In genomic region chr15:98675634-98676250, GRCm38 (mm10) we compare ENCODE assay signal across 8 mouse cellular contexts. TPM values are rescaled to one million over a fixed set of nuclear protein-coding genes. Genes with fewer than 3 reads are reported as not detected.
DNase-seq lines count a peak whose midpoint lies in the region; ATAC-seq lines count a peak whose summit lies in the region.

No protein-coding gene starts in this region.

- H3K9ac ChIP-seq in heart, embryonic 11.5 days (ENCODE audit: low read depth, low read length) = no peak overlapping the region
- H3K9ac ChIP-seq in embryonic facial prominence, embryonic 12.5 days = no peak overlapping the region; the same call in 1 of the 2 replicates

- peak overlapping the region; percentile 38 for H3K4me3 ChIP-seq in heart, embryonic 11.5 days (ENCODE audit: low read depth, low read length)
- H3K4me3 ChIP-seq in embryonic facial prominence, embryonic 12.5 days = peak overlapping the region; percentile 39; the same call in 1 of the 2 replicates
- peak overlapping the region; percentile 24; the same call in 1 of the 2 replicates for H3K4me3 ChIP-seq in limb, embryonic 10.5 days

- WGBS in heart, embryonic 11.5 days (ENCODE audit: insufficient replicate concordance) = 7% methylated on average over 14 of the region's 14 CpGs
- WGBS in embryonic facial prominence, embryonic 12.5 days = 7% methylated on average over 14 of the region's 14 CpGs
- 8% methylated on average over 14 of the region's 14 CpGs for WGBS in limb, embryonic 10.5 days

- peaks cover 25% of the 10 kb centered on the region for H3K4me1 ChIP-seq in heart, embryonic 11.5 days (ENCODE audit: control insufficient read depth, insufficient read depth, low read length)
- peaks cover 13% of the 10 kb centered on the region; the same call in 1 of the 2 replicates for H3K4me1 ChIP-seq in embryonic facial prominence, embryonic 12.5 days
- H3K4me1 ChIP-seq in limb, embryonic 10.5 days = peaks cover 33% of the 10 kb centered on the region

- H3K36me3 ChIP-seq in heart, embryonic 11.5 days (ENCODE audit: control insufficient read depth, insufficient read depth, low read length) = no peaks in the 10 kb centered on the region
- H3K36me3 ChIP-seq in embryonic facial prominence, embryonic 12.5 days = no peaks in the 10 kb centered on the region
- H3K36me3 ChIP-seq in limb, embryonic 10.5 days = no peaks in the 10 kb centered on the region

- no peak for ATAC-seq in heart, embryonic 11.5 days (replicated peaks; ENCODE audit: insufficient number of reproducible peaks, low FRiP score, low TSS enrichment)
- no peak for ATAC-seq in embryonic facial prominence, embryonic 12.5 days (ENCODE audit: insufficient number of reproducible peaks, insufficient read depth, low FRiP score, low TSS enrichment)

- no peak for DNase-seq in heart, postnatal 10 days
- peak; percentile 62 for DNase-seq in 3134 (ENCODE audit: extremely low read depth, insufficient read length, low spot score)
- no peak for DNase-seq in limb, embryonic 10.5 days (ENCODE audit: low spot score)
- DNase-seq in right cerebral cortex, postnatal 10 days (ENCODE audit: low spot score in 2 of 2) = no peak
- no peak for DNase-seq in right cerebral cortex, postnatal 25 days
- no peak for DNase-seq in gastrocnemius, postnatal 25 days

- no peaks in the 10 kb centered on the region for H3K9me3 ChIP-seq in heart, embryonic 11.5 days (replicated peaks; ENCODE audit: control insufficient read depth, low read length)
- H3K9me3 ChIP-seq in embryonic facial prominence, embryonic 12.5 days = no peaks in the 10 kb centered on the region
- H3K9me3 ChIP-seq in limb, embryonic 10.5 days (replicated peaks) = no peaks in the 10 kb centered on the region

- peaks cover 33% of the 10 kb centered on the region for H3K27me3 ChIP-seq in heart, embryonic 11.5 days (ENCODE audit: control insufficient read depth, insufficient read depth, low read length)
- peaks cover 49% of the 10 kb centered on the region for H3K27me3 ChIP-seq in embryonic facial prominence, embryonic 12.5 days
- peaks cover 73% of the 10 kb centered on the region for H3K27me3 ChIP-seq in limb, embryonic 10.5 days (ENCODE audit: low read depth, poor library complexity, severe bottlenecking)

- H3K27ac ChIP-seq in heart, embryonic 11.5 days (ENCODE audit: low read depth, low read length) = no peak overlapping the region
- H3K27ac ChIP-seq in embryonic facial prominence, embryonic 12.5 days = no peak overlapping the region
- no peak overlapping the region for H3K27ac ChIP-seq in limb, embryonic 10.5 days

- intact Hi-C loops in heart, postnatal 10 days (cut with DNase I) = no loop called here

- H3K4me2 ChIP-seq in heart, embryonic 11.5 days = peak overlapping the region; percentile 82
- H3K4me2 ChIP-seq in embryonic facial prominence, embryonic 12.5 days (replicated peaks) = peak overlapping the region; percentile 69

RNA-seq across cellular contexts. Expression of gene Rnd1, which starts 1.5 kb away (rescaled TPM):
- polyA plus RNA-seq in heart, embryonic 11.5 days (2014; fragmentation: Nextera tagmentation; extraction: Ambion mirVana) = 1.2 and 1.6 TPM in 2 replicates
- 1 to 10 TPM in 1 of 2 experiments, under 1 TPM in 1; 0.84 to 1.9 TPM for total RNA-seq in heart, postnatal 10 days (2021)
- polyA plus RNA-seq in embryonic facial prominence, embryonic 12.5 days (2016; fragmentation: Nextera tagmentation; extraction: Ambion mirVana) = 0.57 and 0.91 TPM in 2 replicates
- polyA plus RNA-seq in limb, embryonic 10.5 days (2016; fragmentation: Nextera tagmentation; extraction: Ambion mirVana) = 0.38 and 0.62 TPM in 2 replicates
- 1 to 10 TPM in 1 of 2 experiments, under 1 TPM in 1; 0.40 to 1.0 TPM for total RNA-seq in gastrocnemius, postnatal 25 days (2021)

RNA-seq across cellular contexts. Expression of gene Ddx23, which starts 13.0 kb away (rescaled TPM):
- polyA plus RNA-seq in heart, embryonic 11.5 days (2014; fragmentation: Nextera tagmentation; extraction: Ambion mirVana) = 11.2 and 19.6 TPM in 2 replicates
- 10 to 100 TPM; 55.2 to 57.2 TPM for total RNA-seq in heart, postnatal 10 days (2021)
- polyA plus RNA-seq in embryonic facial prominence, embryonic 12.5 days (2016; fragmentation: Nextera tagmentation; extraction: Ambion mirVana) = 28.8 and 29.8 TPM in 2 replicates
- polyA plus RNA-seq in limb, embryonic 10.5 days (2016; fragmentation: Nextera tagmentation; extraction: Ambion mirVana) = 21.8 and 25.4 TPM in 2 replicates
- 10 to 100 TPM; 53.1 to 56.8 TPM for total RNA-seq in gastrocnemius, postnatal 25 days (2021)

RNA-seq across cellular contexts. Expression of gene Ccdc65, which starts 32.3 kb away (rescaled TPM):
- 0.23 and 0.37 TPM in 2 replicates for polyA plus RNA-seq in heart, embryonic 11.5 days (2014; fragmentation: Nextera tagmentation; extraction: Ambion mirVana)
- total RNA-seq in heart, postnatal 10 days (2021) = under 1 TPM; 0.12 to 0.41 TPM
- 1.1 and 1.2 TPM in 2 replicates for polyA plus RNA-seq in embryonic facial prominence, embryonic 12.5 days (2016; fragmentation: Nextera tagmentation; extraction: Ambion mirVana)
- polyA plus RNA-seq in limb, embryonic 10.5 days (2016; fragmentation: Nextera tagmentation; extraction: Ambion mirVana) = 0.34 and 0.64 TPM in 2 replicates
- not detected for total RNA-seq in gastrocnemius, postnatal 25 days (2021)

RNA-seq across cellular contexts. Expression of gene Cacnb3, which starts 45.1 kb away (rescaled TPM):
- polyA plus RNA-seq in heart, embryonic 11.5 days (2014; fragmentation: Nextera tagmentation; extraction: Ambion mirVana) = 9.8 and 9.9 TPM in 2 replicates
- 10 to 100 TPM; 13.6 to 14.0 TPM for total RNA-seq in heart, postnatal 10 days (2021)
- 64.5 and 72.8 TPM in 2 replicates for polyA plus RNA-seq in embryonic facial prominence, embryonic 12.5 days (2016; fragmentation: Nextera tagmentation; extraction: Ambion mirVana)
- polyA plus RNA-seq in limb, embryonic 10.5 days (2016; fragmentation: Nextera tagmentation; extraction: Ambion mirVana) = 16.6 and 24.2 TPM in 2 replicates
- 1 to 10 TPM; 3.4 to 4.1 TPM for total RNA-seq in gastrocnemius, postnatal 25 days (2021)

RNA-seq across cellular contexts. Expression of gene Fkbp11, which starts 52.3 kb away (rescaled TPM):
- 20.4 and 21.1 TPM in 2 replicates for polyA plus RNA-seq in heart, embryonic 11.5 days (2014; fragmentation: Nextera tagmentation; extraction: Ambion mirVana)
- 10 to 100 TPM in 1 of 2 experiments, 1 to 10 TPM in 1; 8.1 to 10.2 TPM for total RNA-seq in heart, postnatal 10 days (2021)
- 25.1 and 26.3 TPM in 2 replicates for polyA plus RNA-seq in embryonic facial prominence, embryonic 12.5 days (2016; fragmentation: Nextera tagmentation; extraction: Ambion mirVana)
- 26.8 and 28.9 TPM in 2 replicates for polyA plus RNA-seq in limb, embryonic 10.5 days (2016; fragmentation: Nextera tagmentation; extraction: Ambion mirVana)
- total RNA-seq in gastrocnemius, postnatal 25 days (2021) = 1 to 10 TPM; 2.7 to 3.5 TPM
